In the genomic region with DNA sequence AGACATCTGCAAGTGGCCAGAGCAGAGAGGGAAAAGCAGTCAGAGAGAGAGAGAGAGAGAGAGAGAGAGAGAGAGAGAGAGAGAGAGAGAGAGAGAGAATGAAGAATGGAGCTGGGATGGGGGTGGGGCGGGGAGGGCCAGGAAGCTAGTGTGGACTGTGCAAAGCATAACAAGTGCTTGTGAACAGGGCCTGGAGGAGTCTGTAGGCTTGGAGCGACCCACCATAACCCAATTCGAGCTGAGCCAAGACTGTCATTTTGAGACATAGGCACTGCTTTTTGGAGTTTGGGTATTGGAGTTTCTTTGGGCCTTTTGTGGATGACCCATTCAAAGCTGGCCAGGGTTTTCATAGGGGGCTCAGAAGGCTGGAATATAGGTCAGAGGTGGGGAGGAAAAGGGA, we compare ENCODE assay signal across 11 mouse cellular contexts.
"Had no signal": no experiment of that assay in that cellular context is flagged by ENCODE, and none has a peak within 500 bp of the region (broad histone marks: within the 10 kb centered on the region; RNA-seq: fewer than 3 reads in every experiment).

No protein-coding gene starts in this region.

- H3K36me3 ChIP-seq: limb, embryonic 12.5 days; limb, embryonic 15.5 days; midbrain, embryonic 12.5 days had no signal

- DNase-seq: liver, postnatal 0 days; thymus, adult 18-20 months; thymus, postnatal 36 days had no signal

- H3K4me3 ChIP-seq: limb, embryonic 12.5 days; limb, embryonic 15.5 days; megakaryocyte, embryonic 14.5 days; midbrain, embryonic 12.5 days had no signal

- H3K4me2 ChIP-seq: limb, embryonic 12.5 days; limb, embryonic 15.5 days; liver, embryonic 11.5 days; midbrain, embryonic 12.5 days had no signal

- ATAC-seq: liver, postnatal 0 days; midbrain, embryonic 16.5 days had no signal

- H3K27me3 ChIP-seq: limb, embryonic 12.5 days; limb, embryonic 15.5 days; midbrain, embryonic 12.5 days had no signal

- H3K27ac ChIP-seq: kidney, postnatal 0 days; limb, embryonic 12.5 days; liver, embryonic 14.5 days; midbrain, embryonic 12.5 days had no signal

- H3K9me3 ChIP-seq: limb, embryonic 12.5 days; limb, embryonic 15.5 days; megakaryocyte, embryonic 14.5 days; midbrain, embryonic 12.5 days had no signal

- H3K9ac ChIP-seq: limb, embryonic 12.5 days; limb, embryonic 15.5 days; liver, embryonic 14.5 days; liver, postnatal 0 days; midbrain, embryonic 12.5 days had no signal
